Mouse (Mus musculus): ENCODE measurements at regions not wholly inside any gene's neighbourhood (a gene's known extent, or its start where the extent isn't known, plus 50 kb on each side); places are given as distances from the start of the nearest gene placed in this dataset.

DNA sequence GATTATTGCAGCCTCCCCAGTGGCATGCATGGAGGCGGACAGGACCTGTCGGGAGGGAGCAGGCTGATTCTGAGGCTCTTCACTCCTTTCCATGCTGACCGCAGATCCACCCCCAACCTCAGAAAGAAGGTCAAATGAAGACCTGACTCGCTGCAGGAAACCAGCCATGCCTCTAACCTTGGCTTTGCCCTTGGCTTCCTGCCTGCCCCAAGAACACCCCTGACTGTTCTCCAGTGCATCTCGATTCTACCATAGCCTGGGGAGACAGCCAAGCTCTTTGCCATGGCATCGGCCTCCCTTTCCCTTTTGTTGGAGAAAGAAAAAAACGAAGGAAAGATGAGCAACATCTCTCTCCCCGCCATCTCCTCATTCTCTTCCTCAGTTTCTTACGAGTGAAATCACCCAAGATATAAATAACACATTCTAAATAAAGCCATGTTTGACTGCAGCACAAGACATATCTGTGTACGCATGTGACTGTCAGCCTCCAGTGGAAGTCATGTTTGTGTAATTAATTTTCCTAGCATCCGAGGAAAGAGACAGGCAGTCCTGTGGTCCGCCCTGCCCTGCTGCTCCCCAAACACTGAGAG is 102.4 kb upstream of the Sdk1 start:
- no peak for DNase-seq

DNA sequence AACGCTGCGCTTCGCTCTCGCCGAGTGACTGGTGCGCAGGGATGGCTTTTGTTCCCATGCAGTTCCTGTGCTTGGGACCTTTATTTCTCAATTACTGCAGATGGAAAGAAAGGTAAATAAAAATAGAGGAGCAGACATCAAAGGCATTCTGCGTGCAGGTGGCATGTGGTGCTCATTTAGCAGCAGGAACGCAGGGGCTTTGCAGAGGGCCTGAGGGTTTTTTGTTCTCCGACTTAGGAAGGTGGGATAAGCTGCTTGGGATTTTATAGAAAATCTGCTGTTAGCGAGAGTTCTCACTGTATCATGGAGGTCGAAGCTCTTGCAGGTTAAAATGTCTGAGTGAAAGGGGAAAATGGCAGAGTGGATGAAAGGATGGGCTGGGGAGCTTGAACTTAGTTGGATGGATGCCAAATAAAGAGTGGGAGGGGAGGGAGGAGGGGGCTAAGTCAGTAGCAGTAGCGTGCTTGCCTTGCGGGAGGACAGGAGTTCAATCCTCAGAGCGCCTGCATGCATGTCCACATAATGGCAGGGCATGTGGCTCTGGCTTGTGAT is 101.9 kb upstream of the Sdk1 start:
- DNase-seq: no peak

DNA sequence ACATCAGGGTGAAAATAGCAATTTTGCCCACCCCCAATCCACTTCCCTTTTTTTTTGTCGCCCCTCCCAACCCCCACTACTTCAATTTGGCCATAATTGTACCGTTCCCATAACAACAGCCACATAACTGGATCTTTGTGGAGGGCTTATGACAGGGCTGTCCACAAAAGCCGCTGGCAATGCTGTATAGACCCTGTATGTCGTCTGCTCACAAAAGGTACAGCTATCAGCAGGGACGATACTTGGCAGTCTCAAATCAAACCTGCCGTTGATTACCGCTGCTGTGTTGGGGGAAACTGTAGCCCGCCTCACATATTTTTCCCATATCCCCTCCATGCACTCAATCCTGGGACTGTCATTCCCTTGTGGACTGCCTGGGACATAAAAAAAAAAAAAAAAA is 80.9 kb upstream of the Sdk1 start:
- DNase-seq: no peak

DNA sequence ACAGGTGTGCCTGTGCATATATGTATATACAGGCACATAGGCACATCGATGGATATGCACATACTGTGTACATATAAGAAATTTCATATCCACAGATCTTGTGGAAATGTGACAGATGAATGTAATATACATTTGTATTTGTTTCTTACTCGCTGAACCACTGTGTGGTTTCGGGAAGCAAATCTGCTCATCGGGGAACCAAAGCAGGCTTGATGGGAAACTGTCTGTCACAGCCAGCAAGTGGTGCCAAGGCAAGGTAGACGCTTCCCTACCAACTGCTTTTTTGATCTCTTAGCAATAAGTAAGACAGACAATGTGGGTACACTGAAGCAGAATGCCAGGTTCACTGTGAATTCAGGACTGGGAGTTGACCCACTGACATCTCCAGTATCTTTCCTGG is 80.3 kb upstream of the Sdk1 start:
- no peak for DNase-seq

DNA sequence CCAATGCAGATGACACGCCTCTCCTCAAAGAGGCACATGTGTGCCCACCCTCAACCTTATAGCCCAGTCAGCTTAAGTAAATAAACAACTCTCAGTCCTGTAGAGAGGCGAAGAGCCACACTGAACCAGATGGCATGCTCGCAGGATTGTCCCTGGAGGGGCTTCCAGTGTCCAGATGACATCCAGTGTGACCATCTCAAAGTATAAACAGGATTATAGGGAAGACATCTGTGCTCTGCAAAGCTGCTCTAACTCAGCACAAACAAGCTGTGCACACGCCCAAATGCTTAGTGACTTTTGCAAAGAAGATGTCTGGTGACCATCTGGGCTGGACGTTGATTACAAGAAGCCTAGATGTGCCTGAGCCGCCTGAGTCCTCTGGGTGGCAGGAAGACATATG is 58.8 kb upstream of the Sdk1 start:
- DNase-seq: no peak

DNA sequence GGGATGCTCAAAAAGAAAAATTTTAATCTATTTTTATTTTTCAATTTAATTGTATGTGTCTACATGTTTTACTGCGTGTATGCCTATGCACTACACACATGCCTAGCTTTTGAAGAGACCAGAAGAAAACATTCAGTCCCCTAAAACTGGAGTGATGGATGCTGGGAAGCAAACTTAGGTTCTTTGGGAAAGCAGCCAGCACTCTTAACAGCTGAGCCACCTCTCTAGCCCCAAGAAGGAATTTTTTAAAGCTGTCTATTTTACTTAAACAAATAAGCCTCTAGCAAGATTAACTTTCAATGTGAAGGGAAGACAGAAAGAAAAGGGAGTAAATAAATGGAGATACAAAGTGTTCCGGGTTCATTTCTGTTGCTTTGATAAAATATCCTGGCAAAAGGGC is 52.3 kb upstream of the Sdk1 start:
- DNase-seq: no peak

Measured in cerebellum, postnatal 36 days (tissue).